Mouse (Mus musculus) brain, adult 2 months (tissue): ENCODE results near the gene Tcea2.
A peak's percentile ranks its signal among the peaks of the same experiment; 100 is the strongest.

Experiments used
- DNase-seq: peaks from one replicate; pipeline ENCODE4 v3.0.0; 2011; ENCODE audit warnings: low read depth, low spot score

The Tcea2 gene

GRCm38 (mm10) chr2:181679951-181680715, at the start of gene Tcea2:
Gene Tcea2, plus strand, starts transcription at chr2:181680310.
- DNase-seq: peak; percentile 92

GRCm38 (mm10) chr2:181632624-181633023, 47.5 kb upstream of the Tcea2 start:
- peak; percentile 83 for DNase-seq

GRCm38 (mm10) chr2:181635865-181636264, 44.2 kb upstream of the Tcea2 start:
- no peak for DNase-seq

- peak; percentile 68 for DNase-seq
These were observed 35.7 kb upstream of the Tcea2 start for GRCm38 (mm10) chr2:181644361-181644760.

- no peak for DNase-seq
These were observed 34.4 kb upstream of the Tcea2 start for GRCm38 (mm10) chr2:181645666-181646065.

- no peak for DNase-seq
These were observed 33.3 kb upstream of the Tcea2 start for GRCm38 (mm10) chr2:181646626-181647472.

GRCm38 (mm10) chr2:181648926-181649325, 31.2 kb upstream of the Tcea2 start:
- DNase-seq: peak; percentile 55

GRCm38 (mm10) chr2:181653065-181653464, 27.0 kb upstream of the Tcea2 start:
- DNase-seq: no peak

- no peak for DNase-seq
These were observed 26.6 kb upstream of the Tcea2 start for GRCm38 (mm10) chr2:181653523-181653922.

GRCm38 (mm10) chr2:181656734-181657133, 23.4 kb upstream of the Tcea2 start, which contains the start of gene Gm29797:
Gene Gm29797, plus strand, starts transcription at chr2:181657034.
- no peak for DNase-seq

- no peak for DNase-seq
These were observed 22.7 kb upstream of the Tcea2 start for GRCm38 (mm10) chr2:181657441-181657840.

- DNase-seq: no peak
These were observed 21.6 kb upstream of the Tcea2 start for GRCm38 (mm10) chr2:181658528-181658927.

GRCm38 (mm10) chr2:181658930-181659555, 21.1 kb upstream of the Tcea2 start:
- DNase-seq: peak; percentile 85

GRCm38 (mm10) chr2:181659609-181660055, 20.5 kb upstream of the Tcea2 start:
- DNase-seq: peak; percentile 87

- DNase-seq: no peak
These were observed 17.4 kb upstream of the Tcea2 start for GRCm38 (mm10) chr2:181662620-181663297.

GRCm38 (mm10) chr2:181663298-181663630, 16.8 kb upstream of the Tcea2 start:
- DNase-seq: no peak

- DNase-seq: no peak
These were observed 9.7 kb upstream of the Tcea2 start for GRCm38 (mm10) chr2:181670285-181670912.

GRCm38 (mm10) chr2:181670913-181671311, 9.2 kb upstream of the Tcea2 start:
- DNase-seq: peak; percentile 45

GRCm38 (mm10) chr2:181671326-181671725, 8.8 kb upstream of the Tcea2 start, which contains the start of gene Sox18:
Gene Sox18, minus strand, starts transcription at chr2:181671640.
- DNase-seq: peak; percentile 53

GRCm38 (mm10) chr2:181671984-181672383, 8.1 kb upstream of the Tcea2 start:
- no peak for DNase-seq

- DNase-seq: no peak
These were observed 6.6 kb upstream of the Tcea2 start for GRCm38 (mm10) chr2:181673501-181673900.
